Mouse (Mus musculus): ENCODE results near the gene Tmem220. TPM values are rescaled to one million over a fixed set of nuclear protein-coding genes. Genes with fewer than 3 reads are reported as not detected.

Tmem220 gene
- polyA plus RNA-seq, 1 experiment from 2014 or later, result 0.92 TPM

GRCm38 (mm10) chr11:67030904-67031602, 6.1 kb downstream of the Tmem220 start:
- H3K4me3 ChIP-seq (ENCODE audit: low read depth, low read length), result no peak overlapping the region
- no peak overlapping the region for H3K4me2 ChIP-seq
- no peaks in the 10 kb centered on the region for H3K36me3 ChIP-seq (ENCODE audit: control insufficient read depth, insufficient read depth, low read length)
- no peaks in the 10 kb centered on the region for H3K27me3 ChIP-seq (ENCODE audit: control insufficient read depth, insufficient read depth, low read length)
- no peak overlapping the region for H3K27ac ChIP-seq (ENCODE audit: low read depth, low read length)
- 61% methylated on average over 16 of the region's 16 CpGs for WGBS
- no peaks in the 10 kb centered on the region for H3K9me3 ChIP-seq (ENCODE audit: control insufficient read depth, low read length)
- no peaks in the 10 kb centered on the region for H3K4me1 ChIP-seq (ENCODE audit: control insufficient read depth, insufficient read depth, low read length)
- no peak overlapping the region for H3K9ac ChIP-seq (ENCODE audit: low read length)
- no peak for ATAC-seq (ENCODE audit: low FRiP score)
- no peak for DNase-seq (ENCODE audit: low spot score, missing footprints)

GRCm38 (mm10) chr11:67031603-67031915, 6.6 kb downstream of the Tmem220 start:
- no peak overlapping the region for H3K4me3 ChIP-seq (ENCODE audit: low read depth, low read length)
- H3K4me2 ChIP-seq, result no peak overlapping the region
- ATAC-seq (ENCODE audit: low FRiP score), result no peak
- no peak overlapping the region for H3K27ac ChIP-seq (ENCODE audit: low read depth, low read length)
- no peaks in the 10 kb centered on the region for H3K36me3 ChIP-seq (ENCODE audit: control insufficient read depth, insufficient read depth, low read length)
- WGBS, result 85% methylated on average over 2 of the region's 2 CpGs
- H3K9ac ChIP-seq (ENCODE audit: low read length), result no peak overlapping the region
- DNase-seq (ENCODE audit: low spot score, missing footprints), result no peak
- H3K9me3 ChIP-seq (ENCODE audit: control insufficient read depth, low read length), result no peaks in the 10 kb centered on the region
- H3K4me1 ChIP-seq (ENCODE audit: control insufficient read depth, insufficient read depth, low read length), result no peaks in the 10 kb centered on the region
- H3K27me3 ChIP-seq (ENCODE audit: control insufficient read depth, insufficient read depth, low read length), result no peaks in the 10 kb centered on the region

DNA sequence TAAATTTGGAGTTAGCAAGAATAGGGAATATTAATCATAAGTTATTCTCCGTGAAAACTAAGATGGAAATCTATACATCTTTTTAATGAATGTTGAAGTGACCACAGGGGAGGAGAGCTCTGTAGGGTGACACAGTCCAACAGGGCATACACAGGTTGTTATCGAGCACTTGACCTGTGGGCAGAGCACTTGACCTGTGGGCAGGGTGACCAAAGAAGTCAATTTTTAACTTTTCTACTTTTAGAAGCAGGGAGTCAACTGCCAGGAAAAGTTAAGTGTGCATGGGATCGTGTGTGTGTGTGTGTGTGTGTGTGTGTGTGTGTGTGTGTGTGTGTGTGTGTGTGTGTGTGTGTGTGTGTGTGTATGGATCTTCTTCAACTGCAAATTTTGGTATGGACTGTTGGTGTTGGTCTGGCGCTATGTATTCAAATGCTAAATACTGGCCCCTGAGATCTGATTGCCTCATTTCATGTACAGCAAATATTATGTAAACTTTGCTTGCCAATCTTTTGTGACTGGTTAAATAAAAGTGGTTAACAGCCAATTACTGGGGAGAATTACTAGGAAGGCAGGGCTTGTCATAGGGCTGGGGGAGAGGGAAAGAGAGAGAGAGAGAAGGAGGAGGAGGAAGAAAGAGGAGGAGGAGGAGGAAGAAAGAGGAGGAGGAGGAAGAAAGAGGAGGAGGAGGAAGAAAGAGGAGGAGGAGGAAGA, 10.0 kb downstream of the Tmem220 start:
- no peak overlapping the region for H3K27ac ChIP-seq (ENCODE audit: low read depth, low read length)
- no peak for ATAC-seq (ENCODE audit: low FRiP score)
- H3K9me3 ChIP-seq (ENCODE audit: control insufficient read depth, low read length), result no peaks in the 10 kb centered on the region
- H3K4me3 ChIP-seq (ENCODE audit: low read depth, low read length), result no peak overlapping the region
- H3K4me2 ChIP-seq, result no peak overlapping the region
- WGBS, result 86% methylated on average over 4 of the region's 4 CpGs
- no peaks in the 10 kb centered on the region for H3K4me1 ChIP-seq (ENCODE audit: control insufficient read depth, insufficient read depth, low read length)
- peaks cover 5% of the 10 kb centered on the region; the same call in 1 of the 2 replicates for H3K36me3 ChIP-seq (ENCODE audit: control insufficient read depth, insufficient read depth, low read length)
- no peak overlapping the region for H3K9ac ChIP-seq (ENCODE audit: low read length)
- no peaks in the 10 kb centered on the region for H3K27me3 ChIP-seq (ENCODE audit: control insufficient read depth, insufficient read depth, low read length)
- DNase-seq (ENCODE audit: low spot score, missing footprints), result no peak

DNA sequence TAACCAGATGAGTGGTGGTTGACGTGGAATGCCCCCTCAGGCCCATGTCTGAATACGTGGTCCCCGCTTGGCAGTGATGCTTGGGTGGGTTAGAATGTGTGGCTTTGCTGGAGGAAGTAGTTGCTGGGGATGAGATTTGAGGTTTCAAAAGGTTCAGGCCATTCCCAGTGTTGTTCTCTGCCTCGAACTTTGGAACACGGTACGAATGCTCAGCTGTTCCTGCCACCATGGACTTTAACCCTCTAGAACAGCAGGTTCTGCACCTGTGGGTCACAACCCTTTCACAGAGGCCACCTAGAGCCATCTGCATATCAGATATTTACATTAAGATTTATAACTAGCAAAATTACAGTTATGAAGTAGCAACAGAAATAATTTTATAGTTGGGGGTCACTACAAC, 11.3 kb downstream of the Tmem220 start:
- Histone ChIP-seq H3K4me3 (ENCODE audit: low read depth, low read length) (no peak overlapping the region), H3K9ac (ENCODE audit: low read length) (no peak overlapping the region), H3K27ac (ENCODE audit: low read depth, low read length) (no peak overlapping the region), H3K27me3 (ENCODE audit: control insufficient read depth, insufficient read depth, low read length) (no peaks in the 10 kb centered on the region), H3K36me3 (ENCODE audit: control insufficient read depth, insufficient read depth, low read length) (peaks cover 10% of the 10 kb centered on the region; the same call in 1 of the 2 replicates), H3K4me1 (ENCODE audit: control insufficient read depth, insufficient read depth, low read length) (no peaks in the 10 kb centered on the region), H3K4me2 (no peak overlapping the region), H3K9me3 (ENCODE audit: control insufficient read depth, low read length) (no peaks in the 10 kb centered on the region)
- 94% methylated on average over 6 of the region's 6 CpGs for WGBS
- no peak for ATAC-seq (ENCODE audit: low FRiP score)
- no peak for DNase-seq (ENCODE audit: low spot score, missing footprints)

DNA sequence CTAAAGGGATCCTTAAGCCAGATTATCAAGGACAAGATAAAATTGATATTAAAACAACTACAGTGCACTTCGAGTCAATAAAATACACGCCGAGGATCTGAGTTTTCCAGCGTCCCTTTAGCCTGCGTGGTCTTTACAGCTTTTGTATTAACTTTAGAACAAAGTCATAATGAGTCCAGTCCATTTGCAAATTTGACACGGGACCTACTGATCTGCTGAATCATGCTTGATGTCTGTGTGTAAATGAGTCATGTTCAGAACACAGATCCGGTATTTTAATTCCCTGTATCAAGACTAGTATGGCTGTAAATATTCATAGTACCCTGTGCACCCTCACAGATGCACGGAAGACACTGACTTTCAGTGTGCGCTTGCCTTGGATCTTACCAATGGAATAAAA, 11.9 kb downstream of the Tmem220 start:
- Histone ChIP-seq H3K27ac (ENCODE audit: low read depth, low read length) (no peak overlapping the region), H3K36me3 (ENCODE audit: control insufficient read depth, insufficient read depth, low read length) (peaks cover 14% of the 10 kb centered on the region; the same call in 1 of the 2 replicates), H3K4me2 (no peak overlapping the region), H3K9ac (ENCODE audit: low read length) (no peak overlapping the region), H3K9me3 (ENCODE audit: control insufficient read depth, low read length) (no peaks in the 10 kb centered on the region), H3K27me3 (ENCODE audit: control insufficient read depth, insufficient read depth, low read length) (no peaks in the 10 kb centered on the region), H3K4me3 (ENCODE audit: low read depth, low read length) (no peak overlapping the region), H3K4me1 (ENCODE audit: control insufficient read depth, insufficient read depth, low read length) (no peaks in the 10 kb centered on the region)
- 95% methylated on average over 9 of the region's 9 CpGs for whole genome bisulfite sequencing
- DNase-seq (ENCODE audit: low spot score, missing footprints) (no peak), ATAC-seq (ENCODE audit: low FRiP score) (no peak)

- peaks cover 14% of the 10 kb centered on the region; the same call in 1 of the 2 replicates for H3K36me3 ChIP-seq (ENCODE audit: control insufficient read depth, insufficient read depth, low read length)
- no peak overlapping the region for H3K4me3 ChIP-seq (ENCODE audit: low read depth, low read length)
- DNase-seq (ENCODE audit: low spot score, missing footprints) (peak; percentile 14), ATAC-seq (ENCODE audit: low FRiP score) (no peak)
- no peak overlapping the region for H3K27ac ChIP-seq (ENCODE audit: low read depth, low read length)
- H3K4me1 ChIP-seq (ENCODE audit: control insufficient read depth, insufficient read depth, low read length), result no peaks in the 10 kb centered on the region
- no peaks in the 10 kb centered on the region for H3K27me3 ChIP-seq (ENCODE audit: control insufficient read depth, insufficient read depth, low read length)
- H3K4me2 ChIP-seq, result no peak overlapping the region
- no peaks in the 10 kb centered on the region for H3K9me3 ChIP-seq (ENCODE audit: control insufficient read depth, low read length)
- H3K9ac ChIP-seq (ENCODE audit: low read length), result no peak overlapping the region
- 87% methylated on average over 3 of the region's 3 CpGs for WGBS
Measured at GRCm38 (mm10) chr11:67039799-67040198, 14.8 kb downstream of the Tmem220 start.

GRCm38 (mm10) chr11:67040483-67040882, 15.5 kb downstream of the Tmem220 start:
- H3K9ac ChIP-seq (ENCODE audit: low read length), result no peak overlapping the region
- 94% methylated on average over 6 of the region's 6 CpGs for WGBS

DNA sequence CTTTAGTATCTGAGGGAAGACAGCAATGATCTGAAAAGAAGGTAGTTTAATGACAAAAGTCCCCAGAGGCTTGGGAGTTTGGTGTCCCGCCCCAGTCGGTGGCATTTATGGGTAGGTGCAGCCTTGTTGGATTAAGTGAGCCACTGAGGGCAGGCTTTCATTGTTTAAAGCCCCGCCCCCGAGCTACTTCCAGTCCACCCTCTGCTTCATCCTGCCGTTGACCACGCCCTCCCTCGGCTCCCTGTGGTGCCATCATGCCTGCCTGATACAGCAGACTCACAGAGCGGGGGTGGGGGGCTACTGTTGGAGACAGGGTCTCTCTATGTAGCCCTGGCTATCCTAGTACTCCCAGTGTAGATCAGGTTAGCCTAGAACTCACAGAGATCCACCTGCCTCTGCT, 18.1 kb downstream of the Tmem220 start:
- no peak for ATAC-seq (ENCODE audit: low FRiP score)

More at GRCm38 (mm10) chr11:67040483-67040882, 15.5 kb downstream of the Tmem220 start:
- H3K27me3 ChIP-seq (ENCODE audit: control insufficient read depth, insufficient read depth, low read length), result no peaks in the 10 kb centered on the region
- ATAC-seq (ENCODE audit: low FRiP score) (no peak), DNase-seq (ENCODE audit: low spot score, missing footprints) (peak; percentile 31)
- no peak overlapping the region for H3K4me2 ChIP-seq
- H3K27ac ChIP-seq (ENCODE audit: low read depth, low read length), result no peak overlapping the region
- no peaks in the 10 kb centered on the region for H3K4me1 ChIP-seq (ENCODE audit: control insufficient read depth, insufficient read depth, low read length)
- peaks cover 14% of the 10 kb centered on the region; the same call in 1 of the 2 replicates for H3K36me3 ChIP-seq (ENCODE audit: control insufficient read depth, insufficient read depth, low read length)
- H3K9me3 ChIP-seq (ENCODE audit: control insufficient read depth, low read length), result no peaks in the 10 kb centered on the region
- H3K4me3 ChIP-seq (ENCODE audit: low read depth, low read length), result no peak overlapping the region

DNA sequence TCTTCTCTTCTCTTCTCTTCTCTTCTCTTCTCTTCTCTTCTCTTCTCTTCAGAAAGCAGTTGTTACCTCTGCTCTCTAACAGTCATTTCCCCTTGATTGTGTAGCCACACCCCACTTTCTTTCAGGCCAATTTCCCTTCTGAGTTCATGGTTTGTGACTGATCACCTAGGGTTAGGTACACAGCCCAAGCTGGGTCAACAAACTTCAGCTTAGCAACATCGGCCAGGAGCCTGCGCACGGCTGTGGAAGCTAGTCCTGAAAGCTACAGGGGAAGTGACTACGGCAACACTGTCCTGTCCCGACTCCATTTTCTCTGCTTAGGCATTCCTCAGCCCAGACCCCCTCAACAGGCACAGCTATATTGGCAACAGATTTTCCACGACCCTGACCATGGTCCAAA, 20.0 kb downstream of the Tmem220 start:
- no peak overlapping the region for H3K9ac ChIP-seq (ENCODE audit: low read length)
- H3K4me1 ChIP-seq (ENCODE audit: control insufficient read depth, insufficient read depth, low read length), result no peaks in the 10 kb centered on the region
- H3K27me3 ChIP-seq (ENCODE audit: control insufficient read depth, insufficient read depth, low read length), result no peaks in the 10 kb centered on the region
- no peaks in the 10 kb centered on the region for H3K9me3 ChIP-seq (ENCODE audit: control insufficient read depth, low read length)
- ATAC-seq (ENCODE audit: low FRiP score) (no peak), DNase-seq (ENCODE audit: low spot score, missing footprints) (no peak)
- 86% methylated on average over 6 of the region's 6 CpGs for WGBS
- no peak overlapping the region for H3K27ac ChIP-seq (ENCODE audit: low read depth, low read length)
- no peak overlapping the region for H3K4me2 ChIP-seq
- H3K4me3 ChIP-seq (ENCODE audit: low read depth, low read length), result no peak overlapping the region
- H3K36me3 ChIP-seq (ENCODE audit: control insufficient read depth, insufficient read depth, low read length), result peaks cover 9% of the 10 kb centered on the region; the same call in 1 of the 2 replicates

More for the DNA sequence above, 18.1 kb downstream of the Tmem220 start:
- H3K27ac ChIP-seq (ENCODE audit: low read depth, low read length), result no peak overlapping the region
- H3K4me1 ChIP-seq (ENCODE audit: control insufficient read depth, insufficient read depth, low read length), result no peaks in the 10 kb centered on the region
- no peaks in the 10 kb centered on the region for H3K9me3 ChIP-seq (ENCODE audit: control insufficient read depth, low read length)
- DNase-seq (ENCODE audit: low spot score, missing footprints), result no peak
- H3K27me3 ChIP-seq (ENCODE audit: control insufficient read depth, insufficient read depth, low read length), result no peaks in the 10 kb centered on the region
- 39% methylated on average over 8 of the region's 8 CpGs for WGBS
- peaks cover 14% of the 10 kb centered on the region; the same call in 1 of the 2 replicates for H3K36me3 ChIP-seq (ENCODE audit: control insufficient read depth, insufficient read depth, low read length)
- H3K4me3 ChIP-seq (ENCODE audit: low read depth, low read length), result no peak overlapping the region
- H3K4me2 ChIP-seq, result no peak overlapping the region
- no peak overlapping the region for H3K9ac ChIP-seq (ENCODE audit: low read length)
